Mouse (Mus musculus) cerebellum, adult 9-11 months (tissue): ENCODE data around the gene Sec24c.

Experiments
- DNase-seq: peaks from one replicate; pipeline ENCODE4 v3.0.0; 2022

Gene Sec24c

DNA sequence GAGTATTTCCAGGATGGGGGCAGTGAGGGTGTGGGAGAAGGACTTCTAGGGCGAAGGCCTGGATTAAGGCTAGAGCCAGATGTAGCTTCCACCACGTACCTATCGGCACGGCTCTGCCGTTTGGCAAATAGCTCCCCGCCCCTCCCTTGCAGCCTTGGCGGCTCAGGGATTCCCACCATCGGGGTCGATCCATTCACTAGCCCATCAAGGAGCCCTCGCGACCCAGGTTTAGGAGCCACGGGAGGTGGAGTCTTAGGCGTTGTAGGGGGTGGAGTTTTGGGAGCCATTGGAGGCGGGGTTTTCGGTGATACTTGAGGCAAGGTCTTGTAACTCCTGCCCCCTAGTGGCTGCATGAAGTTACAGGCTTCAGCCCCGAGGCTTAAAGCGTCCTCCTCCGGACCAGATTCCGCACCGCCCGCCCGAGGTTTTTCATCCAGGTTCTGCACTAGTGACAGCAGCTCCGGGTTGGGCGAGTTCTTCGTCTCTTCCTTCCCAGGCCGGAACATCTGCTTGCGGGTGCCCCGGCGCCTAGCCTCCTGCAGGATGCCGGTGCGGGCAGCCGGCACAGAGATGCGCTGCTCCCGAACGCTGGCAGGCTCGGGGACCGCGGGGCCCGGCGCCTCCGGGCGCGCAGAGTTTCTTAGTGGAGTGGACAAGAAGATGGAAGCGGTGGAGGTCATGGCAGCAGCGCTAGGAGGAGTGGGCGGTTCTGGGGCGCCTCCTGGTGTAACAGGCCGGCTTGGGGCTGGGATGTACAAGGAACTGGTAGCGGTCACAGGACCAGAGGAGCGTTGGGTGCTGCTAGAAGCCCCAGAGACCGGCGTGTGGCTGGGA, 13.1 kb upstream of the Sec24c start:
- peak; percentile 97 for DNase-seq

GRCm38 (mm10) chr14:20661661-20662331, 12.3 kb upstream of the Sec24c start:
- DNase-seq = peak; percentile 47

- DNase-seq = no peak
Observed at GRCm38 (mm10) chr14:20662740-20663139, 11.4 kb upstream of the Sec24c start.

GRCm38 (mm10) chr14:20663601-20664000, 10.5 kb upstream of the Sec24c start:
- DNase-seq = no peak

DNA sequence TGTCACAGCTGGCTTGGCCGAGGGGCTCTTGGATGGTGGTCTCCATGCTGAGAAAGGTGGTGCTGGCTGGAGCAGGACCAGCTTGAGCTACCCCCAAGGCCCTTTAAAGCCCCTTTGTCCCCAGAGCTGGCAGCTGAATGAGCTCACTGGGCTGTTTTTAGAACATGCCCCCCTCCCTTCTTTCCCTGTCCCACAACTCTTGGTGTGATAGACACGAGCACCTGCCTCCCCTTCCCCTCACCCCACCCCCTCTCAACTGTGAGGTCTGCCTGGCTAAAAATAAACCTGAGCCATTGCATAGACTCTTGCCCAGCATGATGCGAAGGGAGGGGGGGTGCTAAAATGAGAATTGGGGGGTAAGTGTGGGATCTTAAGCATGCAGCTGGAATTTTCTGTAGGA, 9.7 kb upstream of the Sec24c start:
- DNase-seq = no peak

DNA sequence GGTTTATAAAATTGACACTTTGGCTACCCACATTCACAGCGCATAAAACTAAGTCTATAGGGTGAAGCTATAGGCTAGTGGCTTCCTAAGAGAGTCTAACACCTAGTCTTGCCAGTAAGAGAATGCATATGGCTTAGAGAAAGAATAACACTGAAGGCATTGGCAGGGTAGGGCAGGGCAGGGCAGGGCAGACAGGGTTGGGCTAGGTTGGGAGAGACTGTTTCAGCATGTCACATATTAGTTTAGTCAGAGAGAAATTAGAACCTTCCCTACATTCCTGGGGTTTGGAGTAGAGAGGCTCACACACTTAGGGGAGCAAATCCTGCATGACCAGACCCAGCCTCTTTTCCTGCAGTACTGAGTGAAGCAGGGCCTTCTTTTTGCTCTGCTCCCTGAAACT, 6.6 kb upstream of the Sec24c start:
- no peak for DNase-seq

GRCm38 (mm10) chr14:20668154-20668810, 5.8 kb upstream of the Sec24c start, which contains the start of gene Synpo2l:
Gene Synpo2l (minus strand): TSS chr14:20668354.
- DNase-seq = no peak

DNA sequence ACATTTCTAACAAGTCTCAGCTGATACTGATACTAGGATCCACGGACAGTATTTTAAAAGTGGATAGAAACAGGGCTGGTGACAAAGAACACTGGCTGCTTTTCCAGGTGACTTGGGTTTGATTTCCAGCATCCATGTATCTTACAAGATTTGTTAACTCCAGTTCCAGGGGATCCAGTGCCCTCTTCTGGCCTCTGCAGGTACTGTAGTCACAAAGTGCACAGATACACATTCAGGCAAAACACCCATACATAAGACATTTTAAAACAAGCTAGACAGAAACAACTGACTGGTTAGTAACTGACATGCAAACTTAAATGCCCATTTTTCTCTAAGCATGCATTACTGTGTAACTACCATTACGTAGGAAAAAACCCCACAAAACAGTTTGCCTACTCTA, 1.1 kb upstream of the Sec24c start:
- DNase-seq = no peak

DNA sequence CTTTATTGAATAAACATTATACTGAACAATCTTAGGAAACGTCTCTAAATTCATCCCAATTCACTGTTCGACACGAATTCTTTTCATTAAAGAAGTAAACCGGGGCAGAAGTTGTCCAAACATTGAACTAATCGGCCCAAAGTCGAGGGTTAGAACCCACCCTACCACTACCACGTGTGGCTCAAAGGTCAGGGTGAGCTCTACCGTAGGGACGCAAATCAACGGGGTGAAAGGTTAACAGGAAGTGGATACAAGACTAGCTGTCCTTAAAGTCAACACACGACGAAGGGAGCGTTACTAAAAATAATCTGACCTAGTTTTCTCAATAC, 409 bp upstream of the Sec24c start:
- no peak for DNase-seq

DNA sequence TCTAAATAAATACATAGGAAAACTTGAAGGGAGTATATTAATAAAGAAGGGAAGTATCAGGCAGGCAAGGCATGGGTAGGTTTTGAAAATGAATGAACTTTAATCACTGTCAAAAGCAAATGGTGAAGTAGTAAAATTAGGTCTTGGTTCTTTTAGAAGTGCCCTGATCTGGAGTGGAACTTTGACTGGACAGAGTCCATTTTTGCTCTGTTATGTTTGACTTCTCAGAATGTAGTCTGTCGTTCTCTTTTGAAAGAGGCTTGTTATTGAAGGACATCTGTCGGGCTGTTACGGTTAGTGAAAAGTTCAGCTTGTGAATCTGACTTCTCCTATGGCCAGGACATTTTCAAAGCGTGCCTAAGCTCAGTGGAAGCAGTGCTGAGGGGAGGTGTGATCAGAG, 3.8 kb downstream of the Sec24c start:
- DNase-seq = no peak

DNA sequence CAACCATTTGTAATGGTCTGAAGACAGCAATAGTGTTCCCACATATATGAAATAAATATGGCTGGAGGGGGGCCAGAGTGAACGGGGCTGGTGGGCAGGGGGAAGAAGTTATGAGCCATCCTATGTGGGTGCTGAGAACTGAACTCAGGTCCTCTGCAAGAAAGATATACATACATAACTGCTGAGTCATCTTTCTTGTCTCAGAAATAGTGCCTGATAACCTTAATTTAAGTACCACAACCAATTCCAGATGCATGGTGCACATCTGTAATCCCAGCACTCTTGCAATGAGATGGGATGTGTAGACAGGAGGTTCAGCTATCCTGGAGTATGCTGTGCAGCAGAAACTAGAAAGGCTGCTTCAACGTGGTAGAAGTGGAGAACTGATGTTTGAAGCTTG, 7.6 kb downstream of the Sec24c start:
- no peak for DNase-seq

- DNase-seq = no peak
Observed at GRCm38 (mm10) chr14:20682498-20682897, 8.4 kb downstream of the Sec24c start.

DNA sequence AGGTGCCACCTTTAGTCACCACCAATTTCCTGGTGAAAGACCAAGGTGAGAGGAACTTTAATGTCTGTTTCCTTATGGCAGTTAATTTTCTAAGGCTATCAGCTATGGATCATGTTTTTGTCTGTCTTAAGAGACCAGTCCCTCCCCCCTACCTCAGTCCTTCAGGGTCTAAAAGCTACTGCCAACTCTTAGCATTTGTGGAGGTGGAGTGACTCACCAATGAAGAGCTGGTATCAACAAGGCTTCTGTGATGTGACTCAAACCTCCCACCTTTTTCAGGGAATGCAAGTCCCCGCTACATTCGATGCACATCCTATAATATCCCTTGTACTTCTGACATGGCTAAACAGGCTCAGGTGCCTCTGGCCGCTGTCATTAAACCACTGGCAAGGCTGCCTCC, 12.5 kb downstream of the Sec24c start:
- DNase-seq = no peak

GRCm38 (mm10) chr14:20689009-20689408, 14.9 kb downstream of the Sec24c start:
- DNase-seq = no peak

DNA sequence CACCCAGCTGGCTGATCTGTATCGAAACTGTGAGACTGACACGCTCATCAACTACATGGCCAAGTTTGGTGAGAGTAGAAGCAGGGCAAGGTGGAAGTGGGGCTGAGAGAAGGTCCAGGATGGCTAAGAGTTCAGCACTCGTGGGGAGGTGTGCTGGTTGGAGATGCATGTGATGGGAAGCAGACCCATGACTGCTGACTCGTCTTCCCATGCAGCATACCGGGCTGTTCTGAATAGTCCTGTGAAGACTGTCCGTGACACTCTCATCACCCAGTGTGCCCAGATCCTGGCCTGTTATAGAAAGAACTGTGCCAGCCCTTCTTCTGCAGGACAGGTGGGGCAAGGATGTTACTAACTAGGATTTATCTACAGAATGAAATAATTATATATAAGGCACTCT, 17.7 kb downstream of the Sec24c start:
- no peak for DNase-seq

- no peak for DNase-seq
Observed at GRCm38 (mm10) chr14:20693589-20694101, 19.5 kb downstream of the Sec24c start.

GRCm38 (mm10) chr14:20694185-20694883, 20.2 kb downstream of the Sec24c start:
- DNase-seq = no peak

DNA sequence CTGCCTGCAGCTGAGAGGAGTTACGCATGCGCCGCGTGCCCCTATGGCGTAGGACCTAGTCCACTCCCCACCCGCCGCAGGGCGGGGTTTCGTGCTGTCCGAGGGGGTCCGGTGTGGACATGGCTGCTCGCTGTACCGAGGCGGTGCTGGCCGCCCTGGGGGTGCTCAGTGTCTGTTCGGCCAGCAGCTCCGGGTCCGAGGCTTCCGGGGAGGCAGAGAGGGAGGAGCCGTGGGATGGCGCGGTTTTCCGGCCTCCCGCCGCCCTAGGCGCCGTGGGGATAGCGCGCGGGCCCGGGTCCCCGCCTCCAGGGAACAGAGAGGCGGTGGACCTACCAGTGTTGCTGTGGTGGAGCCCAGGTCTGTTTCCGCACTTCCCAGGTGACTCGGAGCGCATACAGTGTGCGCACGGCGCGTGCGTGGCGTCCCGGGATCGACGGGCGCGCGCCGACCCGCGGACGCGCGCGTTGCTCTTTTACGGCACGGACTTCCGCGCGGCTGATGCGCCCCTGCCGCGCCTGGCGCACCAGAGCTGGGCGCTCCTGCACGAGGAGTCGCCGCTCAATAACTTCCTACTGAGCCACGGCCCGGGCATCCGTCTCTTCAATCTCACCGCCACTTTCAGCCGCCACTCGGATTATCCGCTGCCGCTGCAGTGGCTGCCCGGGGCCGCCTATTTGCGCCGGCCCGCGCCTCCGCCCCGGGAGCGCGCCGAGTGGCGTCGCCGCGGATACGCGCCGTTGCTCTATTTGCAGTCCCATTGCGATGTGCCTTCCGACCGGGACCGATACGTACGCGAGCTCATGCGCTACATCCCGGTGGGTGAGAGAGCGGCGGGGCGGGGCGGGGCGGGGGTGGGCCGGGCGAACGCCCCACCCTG, 21.0 kb downstream of the Sec24c start, which contains the start of gene Fut11:
TSS of gene Fut11 (plus strand) at position 85 of the 877 bp plus-strand sequence.
- DNase-seq = peak; percentile 94

- DNase-seq = peak; percentile 60
Observed at GRCm38 (mm10) chr14:20695761-20696520, 21.8 kb downstream of the Sec24c start.

GRCm38 (mm10) chr14:20696986-20697385, 22.9 kb downstream of the Sec24c start:
- peak; percentile 50 for DNase-seq

- no peak for DNase-seq
Observed at GRCm38 (mm10) chr14:20698515-20698914, 24.4 kb downstream of the Sec24c start.
